Mouse (Mus musculus): ENCODE results near the gene Gm26992.

DNA sequence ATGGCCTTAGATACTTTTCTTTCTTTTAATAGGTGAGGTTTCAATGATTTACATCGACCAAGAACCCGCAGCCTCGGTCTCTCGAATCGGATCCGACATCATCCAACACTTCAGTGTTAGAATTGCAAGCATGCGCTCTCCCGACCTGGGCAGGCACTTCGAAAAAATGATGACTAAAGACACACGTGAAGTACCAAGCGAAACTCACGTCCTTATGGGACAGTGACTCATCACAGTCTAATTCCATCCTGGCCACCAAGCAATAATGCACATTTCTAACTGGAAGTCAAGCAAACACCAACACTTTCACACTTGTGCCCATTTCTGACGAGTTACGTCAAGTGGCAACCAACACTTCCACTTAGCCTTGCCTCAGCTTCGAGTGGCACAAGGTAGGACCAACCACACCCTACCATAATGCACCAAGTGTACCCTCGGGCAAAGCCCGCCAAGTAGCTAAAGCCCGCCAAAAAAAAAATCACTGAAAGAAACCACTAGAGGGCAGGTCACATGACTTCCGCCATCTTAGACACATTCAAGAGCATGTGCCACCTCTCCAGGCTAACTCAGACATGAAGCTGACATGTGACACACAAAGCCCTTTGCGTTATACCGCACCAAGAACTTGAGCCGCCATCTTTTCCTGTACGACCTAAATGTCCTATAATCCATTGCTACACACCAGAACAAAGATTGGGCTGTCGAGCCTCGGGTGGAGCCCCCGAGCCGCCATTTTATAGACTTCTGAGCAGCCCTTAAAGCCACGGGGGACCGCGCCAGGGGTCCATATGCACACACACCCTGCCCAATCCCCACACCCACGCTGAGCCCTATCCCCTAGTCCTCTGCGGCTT, 59.7 kb downstream of the Gm26992 start:
- TF ChIP-seq CTCF (IDR thresholded peaks at IDR 0.05; ENCODE audit: low read depth) = peak; percentile 31; the same call in 1 of the 2 replicates
- no peak for TF ChIP-seq EP300 (IDR thresholded peaks at IDR 0.05; ENCODE audit: low read depth)
